Mouse (Mus musculus): ENCODE data around the gene Fcgr1. TPM values are rescaled to one million over a fixed set of nuclear protein-coding genes. Genes with fewer than 3 reads are reported as not detected.
"Not testable (repeated sequence)": the region's sequence is repeated elsewhere in the genome, so short reads cannot be mapped to it uniquely, and the experiment has no call there.

The Fcgr1 gene
- polyA plus RNA-seq, 1 experiment from 2014 or later = 3.8 TPM

GRCm38 (mm10) chr3:96330181-96330580 lies 36.4 kb upstream of the Fcgr1 start:
- WGBS = 84% methylated on average over 4 of the region's 4 CpGs
- ATAC-seq (ENCODE audit: low FRiP score, low TSS enrichment) (no peak), DNase-seq (ENCODE audit: low spot score) (no peak)
- H3K4me1 ChIP-seq (replicated peaks; ENCODE audit: control insufficient read depth, insufficient read depth) = no peaks in the 10 kb centered on the region; the same call in 1 of the 2 replicates
- H3K27ac ChIP-seq (replicated peaks) = no peak overlapping the region
- no peak overlapping the region for H3K4me3 ChIP-seq (ENCODE audit: low read depth, low read length)
- no peak for TF ChIP-seq CTCF (IDR thresholded peaks at IDR 0.05; ENCODE audit: low read depth)
- TF ChIP-seq EP300 (optimal IDR thresholded peaks at IDR 0.05) = no peak
- no peaks in the 10 kb centered on the region for H3K9me3 ChIP-seq (ENCODE audit: control insufficient read depth, low read length)
- H3K4me2 ChIP-seq (replicated peaks; ENCODE audit: low read depth) = no peak overlapping the region
- H3K9ac ChIP-seq (ENCODE audit: low read length) = no peak overlapping the region
- no peaks in the 10 kb centered on the region for H3K36me3 ChIP-seq (ENCODE audit: control insufficient read depth, insufficient read depth, low read length)
- H3K27me3 ChIP-seq (ENCODE audit: control insufficient read depth, insufficient read depth, low read length) = peaks cover 20% of the 10 kb centered on the region

DNA sequence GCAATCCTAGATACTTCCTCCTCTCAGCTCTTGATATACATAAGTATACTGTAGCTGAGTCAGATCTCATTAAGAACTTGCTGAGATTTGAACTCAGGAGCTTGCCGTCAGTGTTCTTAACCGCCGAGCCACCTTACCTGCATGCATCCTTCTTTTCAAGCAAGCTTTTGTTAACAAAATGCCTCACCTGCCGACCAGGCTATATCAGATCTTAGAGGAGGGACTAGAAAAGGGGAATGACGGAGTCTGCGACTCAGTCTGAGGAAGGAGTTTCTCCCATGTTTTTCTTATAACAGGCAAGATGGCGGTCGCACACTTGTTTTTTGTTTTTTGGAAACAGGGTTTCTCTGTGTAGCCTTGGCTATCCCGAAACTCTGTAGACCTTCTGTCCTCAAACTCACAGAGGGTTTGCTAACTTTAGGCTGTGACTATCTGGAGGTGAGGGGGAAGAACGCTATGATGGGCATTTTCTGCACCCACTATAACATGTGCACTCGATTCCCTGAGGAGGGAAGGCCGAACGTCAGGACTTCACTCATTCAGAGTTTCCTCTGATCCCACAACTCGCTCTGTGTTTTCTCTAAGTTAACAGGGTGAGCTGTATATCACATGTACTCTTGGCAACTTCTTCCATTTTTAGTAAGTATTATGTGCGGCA lies 35.1 kb upstream of the Fcgr1 start:
- H3K36me3 ChIP-seq (ENCODE audit: control insufficient read depth, insufficient read depth, low read length) = no peaks in the 10 kb centered on the region
- TF ChIP-seq CTCF (IDR thresholded peaks at IDR 0.05; ENCODE audit: low read depth) (no peak), EP300 (optimal IDR thresholded peaks at IDR 0.05) (no peak)
- no peak overlapping the region for H3K27ac ChIP-seq (replicated peaks)
- no peak overlapping the region for H3K4me2 ChIP-seq (replicated peaks; ENCODE audit: low read depth)
- H3K4me1 ChIP-seq (replicated peaks; ENCODE audit: control insufficient read depth, insufficient read depth) = no peaks in the 10 kb centered on the region; the same call in 1 of the 2 replicates
- ATAC-seq (ENCODE audit: low FRiP score, low TSS enrichment) = no peak
- H3K27me3 ChIP-seq (ENCODE audit: control insufficient read depth, insufficient read depth, low read length) = peaks cover 20% of the 10 kb centered on the region
- DNase-seq (ENCODE audit: low spot score) = no peak
- H3K9me3 ChIP-seq (ENCODE audit: control insufficient read depth, low read length) = no peaks in the 10 kb centered on the region
- H3K4me3 ChIP-seq (ENCODE audit: low read depth, low read length) = no peak overlapping the region
- H3K9ac ChIP-seq (ENCODE audit: low read length) = no peak overlapping the region
- 19% methylated on average over 15 of the region's 15 CpGs for WGBS

DNA sequence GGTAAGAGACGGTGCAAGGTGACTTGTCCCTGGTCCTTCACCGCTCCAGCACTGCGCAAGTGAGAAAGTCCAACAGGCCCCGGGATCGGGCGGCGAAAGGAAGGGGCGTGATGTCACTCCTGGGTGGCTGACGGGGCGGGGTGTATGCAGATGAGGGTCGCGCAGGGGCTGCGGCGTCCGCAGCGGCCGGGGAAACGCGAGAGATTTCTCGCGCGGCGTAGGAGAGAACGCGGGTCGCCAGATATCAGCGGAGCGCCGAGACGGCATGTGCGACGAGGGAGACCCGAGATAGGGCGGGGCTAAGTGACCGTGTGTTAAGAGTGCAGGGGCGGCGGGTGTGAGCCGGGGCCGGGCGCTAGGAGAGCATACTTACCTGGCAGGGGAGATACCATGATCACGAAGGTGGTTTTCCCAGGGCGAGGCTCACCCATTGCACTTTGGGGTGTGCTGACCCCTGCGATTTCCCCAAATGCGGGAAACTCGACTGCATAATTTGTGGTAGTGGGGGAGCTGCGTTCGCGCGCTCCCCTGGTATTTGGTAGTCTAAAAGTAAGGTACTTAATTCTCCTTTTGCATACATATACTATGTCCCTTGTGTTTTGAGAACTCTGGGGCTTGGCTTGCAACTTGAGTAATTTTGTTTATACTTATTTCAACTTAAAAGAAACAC lies 34.4 kb upstream of the Fcgr1 start:
- Histone ChIP-seq H3K27me3 (ENCODE audit: control insufficient read depth, insufficient read depth, low read length) (peaks cover 20% of the 10 kb centered on the region), H3K4me2 (replicated peaks; ENCODE audit: low read depth) (peak overlapping the region; percentile 53), H3K4me3 (ENCODE audit: low read depth, low read length) (peak overlapping the region; percentile 24)
- H3K27ac ChIP-seq (replicated peaks); DNase-seq (ENCODE audit: low spot score); H3K36me3 ChIP-seq (ENCODE audit: control insufficient read depth, insufficient read depth, low read length); H3K9me3 ChIP-seq (ENCODE audit: control insufficient read depth, low read length); H3K4me1 ChIP-seq (replicated peaks; ENCODE audit: control insufficient read depth, insufficient read depth); H3K9ac ChIP-seq (ENCODE audit: low read length): not testable (repeated sequence)
- WGBS = 2% methylated on average over 44 of the region's 49 CpGs
- peak; percentile 84 for ATAC-seq (ENCODE audit: low FRiP score, low TSS enrichment)

GRCm38 (mm10) chr3:96327647-96328046 lies 33.9 kb upstream of the Fcgr1 start:
- Histone ChIP-seq H3K9ac (ENCODE audit: low read length) (no peak overlapping the region), H3K27me3 (ENCODE audit: control insufficient read depth, insufficient read depth, low read length) (peaks cover 20% of the 10 kb centered on the region), H3K4me1 (replicated peaks; ENCODE audit: control insufficient read depth, insufficient read depth) (no peaks in the 10 kb centered on the region), H3K4me2 (replicated peaks; ENCODE audit: low read depth) (peak overlapping the region; percentile 53), H3K4me3 (ENCODE audit: low read depth, low read length) (peak overlapping the region; percentile 24), H3K27ac (replicated peaks) (no peak overlapping the region), H3K36me3 (ENCODE audit: control insufficient read depth, insufficient read depth, low read length) (no peaks in the 10 kb centered on the region), H3K9me3 (ENCODE audit: control insufficient read depth, low read length) (no peaks in the 10 kb centered on the region)
- DNase-seq (ENCODE audit: low spot score) (no peak), ATAC-seq (ENCODE audit: low FRiP score, low TSS enrichment) (peak; percentile 9; the same call in 1 of the 2 replicates)
- no peak for TF ChIP-seq EP300 (optimal IDR thresholded peaks at IDR 0.05)
- TF ChIP-seq CTCF (IDR thresholded peaks at IDR 0.05; ENCODE audit: low read depth) = no peak
- WGBS = 0% methylated on average over 15 of the region's 18 CpGs

DNA sequence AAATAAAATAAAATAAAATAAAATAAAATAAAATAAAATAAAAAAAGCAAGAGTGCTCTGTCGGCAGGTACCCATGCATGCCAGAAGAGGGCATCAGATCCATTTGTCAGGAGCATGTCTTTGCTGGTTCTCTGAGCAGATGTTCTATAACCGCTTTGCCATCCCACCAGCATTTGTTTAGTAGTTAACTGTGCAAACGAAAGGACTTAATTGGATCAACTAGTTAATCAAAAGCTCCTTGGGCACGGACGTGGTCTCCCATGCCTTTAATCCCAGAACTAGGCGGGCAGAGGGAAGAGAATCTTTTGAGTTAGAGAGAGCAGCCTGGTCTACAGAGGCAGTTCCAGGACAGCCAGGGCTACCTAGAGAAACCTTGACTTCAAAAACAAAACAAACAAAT lies 33.4 kb upstream of the Fcgr1 start:
- DNase-seq (ENCODE audit: low spot score) = no peak
- H3K9me3 ChIP-seq (ENCODE audit: control insufficient read depth, low read length) = no peaks in the 10 kb centered on the region
- H3K27me3 ChIP-seq (ENCODE audit: control insufficient read depth, insufficient read depth, low read length) = peaks cover 16% of the 10 kb centered on the region
- 4% methylated on average over 6 of the region's 6 CpGs for WGBS
- no peak for TF ChIP-seq EP300 (optimal IDR thresholded peaks at IDR 0.05)
- peak; percentile 74 for TF ChIP-seq CTCF (IDR thresholded peaks at IDR 0.05; ENCODE audit: low read depth)
- H3K4me1 ChIP-seq (replicated peaks; ENCODE audit: control insufficient read depth, insufficient read depth) = no peaks in the 10 kb centered on the region
- no peak overlapping the region for H3K27ac ChIP-seq (replicated peaks)
- H3K4me3 ChIP-seq (ENCODE audit: low read depth, low read length) = no peak overlapping the region
- H3K36me3 ChIP-seq (ENCODE audit: control insufficient read depth, insufficient read depth, low read length) = no peaks in the 10 kb centered on the region
- H3K4me2 ChIP-seq (replicated peaks; ENCODE audit: low read depth) = no peak overlapping the region
- H3K9ac ChIP-seq (ENCODE audit: low read length) = no peak overlapping the region
- ATAC-seq (ENCODE audit: low FRiP score, low TSS enrichment) = no peak

DNA sequence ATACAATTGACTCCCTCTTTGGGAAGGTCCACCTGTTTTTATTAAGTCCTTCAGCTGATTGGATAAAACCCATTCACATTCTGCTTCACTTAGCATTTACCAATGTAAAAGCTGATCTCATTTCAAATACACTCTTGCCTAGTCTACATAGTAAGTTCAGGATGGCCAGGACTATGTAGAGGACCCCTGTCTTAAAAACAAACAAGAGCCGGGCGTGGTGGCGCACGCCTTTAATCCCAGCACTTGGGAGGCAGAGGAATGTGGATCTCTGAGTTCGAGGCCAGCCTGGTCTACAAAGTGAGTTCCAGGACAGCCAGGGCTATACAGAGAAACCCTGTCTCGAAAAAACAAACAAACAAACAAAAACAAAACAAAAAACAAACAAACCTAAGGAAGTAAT lies 30.0 kb upstream of the Fcgr1 start:
- not testable (repeated sequence) for DNase-seq (ENCODE audit: low spot score); H3K4me3 ChIP-seq (ENCODE audit: low read depth, low read length); H3K27me3 ChIP-seq (ENCODE audit: control insufficient read depth, insufficient read depth, low read length); H3K4me1 ChIP-seq (replicated peaks; ENCODE audit: control insufficient read depth, insufficient read depth); H3K4me2 ChIP-seq (replicated peaks; ENCODE audit: low read depth); ATAC-seq (ENCODE audit: low FRiP score, low TSS enrichment); H3K27ac ChIP-seq (replicated peaks); H3K36me3 ChIP-seq (ENCODE audit: control insufficient read depth, insufficient read depth, low read length); H3K9me3 ChIP-seq (ENCODE audit: control insufficient read depth, low read length); H3K9ac ChIP-seq (ENCODE audit: low read length)
- WGBS = 55% methylated on average over 6 of the region's 6 CpGs
